Mouse (Mus musculus): Measurements from ENCODE around the gene Stradb.
A peak's percentile ranks its signal among the peaks of the same experiment; 100 is the strongest.
"Not testable (repeated sequence)": the region's sequence is repeated elsewhere in the genome, so short reads cannot be mapped to it uniquely, and the experiment has no call there.

The Stradb gene

GRCm38 (mm10) chr1:58973366-58974221, at the start of gene Stradb, which contains the start of gene Trak2:
Gene Stradb (plus strand): TSS chr1:58973522.
Gene Trak2 (minus strand): TSS chr1:58973430.
- DNase-seq (ENCODE audit: low spot score in 2 of 2) = peak; percentile 90 to 92

- DNase-seq (ENCODE audit: low spot score in 2 of 2) = no peak
These were observed 46.7 kb upstream of the Stradb start for GRCm38 (mm10) chr1:58926664-58927063.

- no peak for DNase-seq (ENCODE audit: low spot score in 2 of 2)
These were observed 36.3 kb upstream of the Stradb start for GRCm38 (mm10) chr1:58936746-58937605.

GRCm38 (mm10) chr1:58937606-58938099, 35.7 kb upstream of the Stradb start:
- DNase-seq (ENCODE audit: low spot score in 2 of 2) = no peak

GRCm38 (mm10) chr1:58945523-58945922, 27.8 kb upstream of the Stradb start:
- no peak for DNase-seq (ENCODE audit: low spot score in 2 of 2)

- no peak for DNase-seq (ENCODE audit: low spot score in 2 of 2)
These were observed 27.2 kb upstream of the Stradb start for GRCm38 (mm10) chr1:58945960-58946670.

GRCm38 (mm10) chr1:58946718-58947117, 26.6 kb upstream of the Stradb start:
- no peak for DNase-seq (ENCODE audit: low spot score in 2 of 2)

- no peak for DNase-seq (ENCODE audit: low spot score in 2 of 2)
These were observed 23.7 kb upstream of the Stradb start for GRCm38 (mm10) chr1:58949561-58950106.

- no peak for DNase-seq (ENCODE audit: low spot score in 2 of 2)
These were observed 22.2 kb upstream of the Stradb start for GRCm38 (mm10) chr1:58950899-58951648.

- no peak for DNase-seq (ENCODE audit: low spot score in 2 of 2)
These were observed 21.5 kb upstream of the Stradb start for GRCm38 (mm10) chr1:58951841-58952240.

GRCm38 (mm10) chr1:58952526-58952925, 20.8 kb upstream of the Stradb start:
- no peak for DNase-seq (ENCODE audit: low spot score in 2 of 2)

GRCm38 (mm10) chr1:58952997-58953396, 20.3 kb upstream of the Stradb start:
- no peak for DNase-seq (ENCODE audit: low spot score in 2 of 2)

- DNase-seq (ENCODE audit: low spot score in 2 of 2) = no peak
These were observed 19.5 kb upstream of the Stradb start for GRCm38 (mm10) chr1:58953686-58954434.

- no peak for DNase-seq (ENCODE audit: low spot score in 2 of 2)
These were observed 18.5 kb upstream of the Stradb start for GRCm38 (mm10) chr1:58954578-58955410.

GRCm38 (mm10) chr1:58955716-58956115, 17.6 kb upstream of the Stradb start:
- DNase-seq (ENCODE audit: low spot score in 2 of 2) = no peak

GRCm38 (mm10) chr1:58956229-58956628, 17.1 kb upstream of the Stradb start:
- DNase-seq (ENCODE audit: low spot score in 2 of 2) = no peak

GRCm38 (mm10) chr1:58957931-58958330, 15.4 kb upstream of the Stradb start:
- no peak for DNase-seq (ENCODE audit: low spot score in 2 of 2)

GRCm38 (mm10) chr1:58958789-58959526, 14.4 kb upstream of the Stradb start:
- not testable (repeated sequence) for DNase-seq (ENCODE audit: low spot score in 2 of 2)
